Mouse (Mus musculus): ENCODE results near the gene Zfp773. TPM values are rescaled to one million over a fixed set of nuclear protein-coding genes. Genes with fewer than 3 reads are reported as not detected.
"Not testable (repeated sequence)": the region's sequence is repeated elsewhere in the genome, so short reads cannot be mapped to it uniquely, and the experiment has no call there.

The Zfp773 gene
- polyA plus RNA-seq (2016; fragmentation: Nextera tagmentation; extraction: Ambion mirVana) = 3.6 and 4.1 TPM in 2 replicates

DNA sequence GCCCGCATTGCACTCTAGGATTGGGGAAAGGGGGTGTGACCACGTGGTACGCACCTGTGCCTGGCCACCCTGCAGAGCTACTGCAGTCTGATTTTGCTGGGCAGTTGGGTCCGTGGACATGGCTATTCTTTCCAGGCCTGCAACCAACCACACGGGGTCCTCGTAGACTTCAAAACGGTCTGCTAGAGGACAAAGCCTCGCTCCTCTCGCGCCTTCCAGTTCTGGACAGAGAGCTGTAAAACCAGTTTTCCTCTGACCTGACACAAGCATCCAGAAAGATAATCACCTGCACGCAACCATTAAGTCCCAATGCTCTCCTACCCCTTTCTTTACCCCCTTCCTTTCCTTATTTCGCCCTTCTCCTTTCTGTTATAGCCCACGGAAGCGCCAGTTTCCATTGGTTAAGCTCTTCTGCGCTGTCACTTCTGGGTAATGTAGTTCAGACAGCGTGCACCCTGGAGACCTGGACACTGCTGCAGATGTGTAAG is at the start of gene Zfp773:
TSS of gene Zfp773 (minus strand) at position 377 of the 488 bp plus-strand sequence.
- peak; percentile 93 for ATAC-seq (ENCODE audit: insufficient number of reproducible peaks, insufficient read depth, low FRiP score, low TSS enrichment)
- Histone ChIP-seq H3K9ac (peak within 1 kb of the TSS; percentile 35), H3K4me1 (no peaks in the 10 kb centered on the region), H3K36me3 (0 out of 2 replicates have a peak, but pooled peaks cover 4% of the 10 kb centered on the region), H3K4me2 (replicated peaks) (peak within 1 kb of the TSS; percentile 47), H3K27ac (no peak within 1 kb of the TSS), H3K4me3 (peak within 1 kb of the TSS; percentile 44), H3K27me3 (no peaks in the 10 kb centered on the region), H3K9me3 (no peaks in the 10 kb centered on the region)
- 5% methylated on average over 16 of the region's 16 CpGs for WGBS

DNA sequence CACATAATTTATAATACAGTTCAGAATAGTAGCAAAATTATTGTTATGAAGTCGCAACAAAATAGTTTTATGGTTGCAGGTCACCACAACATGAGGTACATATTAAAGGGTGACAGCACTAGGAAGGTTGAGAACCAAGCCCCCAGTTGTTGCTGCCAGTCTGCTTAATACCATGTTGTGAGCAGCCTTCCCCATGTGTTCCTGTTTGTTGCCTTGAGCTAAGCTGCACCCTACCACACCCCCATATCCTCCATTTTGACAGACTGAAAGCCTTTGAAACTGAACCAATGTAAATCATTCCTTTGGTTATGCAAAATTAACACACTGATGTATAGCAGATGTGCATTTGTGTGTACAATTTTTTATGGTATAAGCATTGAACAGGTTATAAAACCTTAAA is 49.3 kb upstream of the Zfp773 start:
- WGBS = 70% methylated on average over 1 of the region's 1 CpGs
- ATAC-seq (ENCODE audit: insufficient number of reproducible peaks, insufficient read depth, low FRiP score, low TSS enrichment) = 0 out of 2 replicates have a peak, but pooled peaks have one; percentile 56

DNA sequence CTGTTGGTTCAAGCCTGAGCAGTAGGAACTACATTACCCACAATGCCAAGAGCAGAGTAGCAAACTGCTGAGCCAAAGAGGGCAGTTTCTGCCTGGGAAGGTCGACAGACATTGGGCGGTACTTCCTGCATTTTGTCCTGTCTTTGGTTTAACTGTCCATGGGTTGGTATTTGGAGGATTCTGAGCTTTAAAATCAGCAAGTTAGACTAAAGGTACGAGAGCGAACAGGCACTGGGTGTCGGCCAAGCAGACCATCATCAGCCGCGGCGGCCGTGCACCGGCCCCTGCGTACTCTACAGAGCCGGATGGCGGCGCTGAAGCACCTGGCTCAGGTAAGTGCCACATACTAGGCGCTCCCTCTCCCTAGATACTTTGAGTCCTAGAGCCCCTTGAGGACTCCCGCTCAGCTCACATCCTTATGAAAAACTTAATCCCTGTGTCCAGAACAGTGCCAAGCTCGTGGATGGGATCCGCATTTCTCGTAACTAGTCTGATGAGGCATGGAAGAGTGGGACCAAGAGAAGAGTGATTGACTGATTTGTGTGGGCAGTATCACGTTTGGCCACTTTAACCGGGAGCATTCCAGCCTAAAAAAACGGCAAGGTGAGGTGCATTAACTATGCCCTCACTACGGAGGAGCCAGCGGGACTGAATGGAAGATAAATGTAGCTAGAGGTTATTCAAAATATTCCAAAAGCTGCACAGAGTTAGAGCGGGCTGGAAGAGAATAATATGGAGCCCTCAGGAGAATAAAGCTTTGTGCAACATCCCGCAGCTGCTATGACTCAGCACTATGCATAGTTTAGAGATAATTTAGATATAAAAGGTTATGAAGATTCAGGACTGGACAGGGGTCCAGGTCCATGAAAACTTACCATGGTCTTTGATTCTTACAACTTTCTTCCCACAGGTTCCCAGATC is 34.9 kb upstream of the Zfp773 start, which contains the start of gene Zfp418:
TSS of gene Zfp418 (plus strand) at position 104 of the 921 bp plus-strand sequence.
- Histone ChIP-seq H3K4me1 (peaks cover 6% of the 10 kb centered on the region; the same call in 1 of the 2 replicates), H3K4me2 (replicated peaks) (peak within 1 kb of the TSS; percentile 62), H3K9me3 (no peaks in the 10 kb centered on the region), H3K36me3 (peaks cover 12% of the 10 kb centered on the region), H3K27me3 (no peaks in the 10 kb centered on the region), H3K9ac (peak within 1 kb of the TSS; percentile 69), H3K4me3 (peak within 1 kb of the TSS; percentile 62), H3K27ac (peak within 1 kb of the TSS; percentile 56)
- ATAC-seq (ENCODE audit: insufficient number of reproducible peaks, insufficient read depth, low FRiP score, low TSS enrichment) = peak; percentile 95
- under 1% methylated on average over 26 of the region's 26 CpGs for WGBS

More for the DNA sequence above, 49.3 kb upstream of the Zfp773 start:
- Histone ChIP-seq H3K9me3 (no peaks in the 10 kb centered on the region), H3K27me3 (no peaks in the 10 kb centered on the region), H3K4me2 (replicated peaks) (no peak overlapping the region), H3K4me3 (no peak overlapping the region), H3K36me3 (peaks cover 19% of the 10 kb centered on the region), H3K27ac (no peak overlapping the region), H3K9ac (no peak overlapping the region), H3K4me1 (no peaks in the 10 kb centered on the region)

DNA sequence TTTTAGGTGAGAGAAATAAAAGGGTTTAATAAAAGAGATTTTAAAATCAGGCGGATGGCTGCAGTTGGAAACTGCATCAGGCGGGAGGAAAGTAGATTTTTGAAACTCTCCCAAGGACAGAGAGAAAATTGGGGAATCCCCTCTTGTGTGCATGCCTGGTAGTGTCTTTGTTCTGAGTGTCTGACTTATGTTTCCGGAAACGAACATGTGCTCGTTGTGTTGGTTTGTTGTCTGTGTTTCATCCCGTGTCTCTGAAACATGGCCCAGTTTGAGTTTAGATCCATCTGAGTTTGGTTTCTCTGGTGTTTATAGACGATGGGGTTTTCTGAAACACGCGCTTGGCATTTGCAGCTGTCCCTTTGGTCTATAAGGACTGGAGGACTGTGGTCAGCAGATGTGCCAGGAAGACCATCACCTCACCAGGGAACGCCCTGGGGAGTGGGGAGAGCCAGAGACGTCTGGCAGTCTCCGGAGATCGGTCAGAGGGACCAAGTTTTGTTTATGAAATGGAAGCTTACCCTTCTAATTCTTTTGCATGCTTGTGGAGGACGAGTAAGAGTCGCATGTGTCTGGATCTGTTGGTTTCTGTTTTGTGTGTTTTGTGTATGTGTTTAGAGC is 9.5 kb upstream of the Zfp773 start:
- no peak for ATAC-seq (ENCODE audit: insufficient number of reproducible peaks, insufficient read depth, low FRiP score, low TSS enrichment)
- Histone ChIP-seq H3K9me3 (peaks cover 4% of the 10 kb centered on the region; the same call in 1 of the 2 replicates), H3K36me3 (no peaks in the 10 kb centered on the region), H3K27ac (no peak overlapping the region), H3K4me3 (no peak overlapping the region), H3K4me1 (no peaks in the 10 kb centered on the region), H3K9ac (no peak overlapping the region), H3K4me2 (replicated peaks) (no peak overlapping the region), H3K27me3 (no peaks in the 10 kb centered on the region)
- WGBS = 90% methylated on average over 15 of the region's 15 CpGs

DNA sequence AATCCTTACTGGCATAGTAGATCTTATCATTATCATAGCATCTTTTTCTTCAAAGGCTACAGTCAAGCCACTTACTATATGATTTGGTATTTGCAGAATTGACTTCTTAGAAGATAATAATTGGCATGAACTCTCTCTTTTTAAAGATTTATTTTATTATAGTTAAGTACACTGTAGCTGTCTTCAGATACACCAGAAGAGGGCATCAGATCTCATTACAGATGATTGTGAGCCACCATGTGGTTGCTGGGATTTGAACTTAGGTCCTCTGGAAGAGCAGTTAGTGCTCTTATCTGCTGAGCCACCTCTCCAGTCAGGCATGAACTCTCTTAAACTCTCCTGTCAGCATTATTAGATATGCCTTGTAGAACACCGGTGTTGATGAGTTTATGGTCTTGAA is 7.7 kb upstream of the Zfp773 start:
- H3K4me2 ChIP-seq (replicated peaks) = no peak overlapping the region
- H3K36me3 ChIP-seq = no peaks in the 10 kb centered on the region
- WGBS = 88% methylated on average over 1 of the region's 1 CpGs
- H3K9ac ChIP-seq = no peak overlapping the region
- H3K27ac ChIP-seq = no peak overlapping the region
- no peaks in the 10 kb centered on the region for H3K4me1 ChIP-seq
- no peak overlapping the region for H3K4me3 ChIP-seq
- ATAC-seq (ENCODE audit: insufficient number of reproducible peaks, insufficient read depth, low FRiP score, low TSS enrichment) = no peak
- no peaks in the 10 kb centered on the region for H3K27me3 ChIP-seq
- H3K9me3 ChIP-seq = peaks cover 4% of the 10 kb centered on the region; the same call in 1 of the 2 replicates

DNA sequence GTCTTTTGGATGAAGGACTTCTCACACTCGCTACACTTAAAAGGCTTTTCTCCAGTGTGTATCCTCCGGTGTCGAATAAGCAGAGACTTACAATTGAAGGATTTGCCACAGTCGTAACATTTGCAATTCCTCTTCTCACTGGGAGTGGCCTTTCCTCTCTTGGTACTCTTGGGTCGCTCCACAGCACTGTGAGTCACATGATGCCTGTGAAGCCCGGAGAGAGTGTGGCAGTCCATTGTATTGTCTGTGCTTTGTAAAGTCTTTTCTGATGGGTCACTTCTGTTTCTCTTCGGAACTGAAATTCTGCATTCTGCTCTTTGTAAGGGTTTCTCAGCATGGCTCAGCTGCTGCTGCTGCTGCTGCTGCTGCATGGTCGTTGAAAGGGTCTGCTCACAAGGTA is 3.8 kb downstream of the Zfp773 start:
- WGBS = 83% methylated on average over 8 of the region's 8 CpGs
- Histone ChIP-seq H3K27me3 (no peaks in the 10 kb centered on the region), H3K9me3 (no peaks in the 10 kb centered on the region), H3K4me2 (replicated peaks) (no peak overlapping the region), H3K4me3 (no peak overlapping the region), H3K9ac (no peak overlapping the region), H3K4me1 (no peaks in the 10 kb centered on the region), H3K27ac (no peak overlapping the region), H3K36me3 (0 out of 2 replicates have a peak, but pooled peaks cover 4% of the 10 kb centered on the region)
- ATAC-seq (ENCODE audit: insufficient number of reproducible peaks, insufficient read depth, low FRiP score, low TSS enrichment) = no peak

DNA sequence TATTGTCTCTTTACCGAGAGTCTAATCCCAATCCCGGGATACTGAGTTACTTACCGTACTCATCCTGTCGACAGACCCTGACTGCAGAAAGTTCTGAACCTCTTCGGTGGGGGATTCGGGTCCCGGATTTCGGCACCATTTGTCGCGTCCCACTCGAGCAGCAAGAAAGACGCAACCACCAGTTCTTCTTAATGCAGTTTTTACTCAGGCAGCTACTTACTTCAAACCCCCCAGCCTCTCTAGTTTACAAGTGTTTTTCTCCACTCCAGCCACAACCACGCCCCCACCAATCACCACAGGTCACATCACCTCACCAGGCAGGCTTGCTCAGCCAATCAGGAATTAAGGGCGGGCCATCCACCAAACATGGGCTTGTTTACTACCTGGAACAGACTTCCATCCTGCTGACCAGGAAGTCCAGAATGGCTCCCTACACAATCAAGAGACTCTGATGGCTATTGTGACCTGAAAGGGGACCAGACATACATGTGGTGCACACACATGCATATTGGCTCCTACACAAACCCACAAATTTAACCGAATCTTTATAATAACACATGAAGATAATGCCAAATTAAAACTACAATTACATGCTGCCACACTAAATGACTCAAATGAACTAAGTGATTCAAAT is 5.9 kb downstream of the Zfp773 start:
- H3K9me3 ChIP-seq; ATAC-seq (ENCODE audit: insufficient number of reproducible peaks, insufficient read depth, low FRiP score, low TSS enrichment); H3K9ac ChIP-seq; H3K36me3 ChIP-seq; H3K4me3 ChIP-seq; H3K4me1 ChIP-seq; H3K27me3 ChIP-seq; H3K4me2 ChIP-seq (replicated peaks); H3K27ac ChIP-seq: not testable (repeated sequence)
- WGBS = 93% methylated on average over 15 of the region's 15 CpGs

DNA sequence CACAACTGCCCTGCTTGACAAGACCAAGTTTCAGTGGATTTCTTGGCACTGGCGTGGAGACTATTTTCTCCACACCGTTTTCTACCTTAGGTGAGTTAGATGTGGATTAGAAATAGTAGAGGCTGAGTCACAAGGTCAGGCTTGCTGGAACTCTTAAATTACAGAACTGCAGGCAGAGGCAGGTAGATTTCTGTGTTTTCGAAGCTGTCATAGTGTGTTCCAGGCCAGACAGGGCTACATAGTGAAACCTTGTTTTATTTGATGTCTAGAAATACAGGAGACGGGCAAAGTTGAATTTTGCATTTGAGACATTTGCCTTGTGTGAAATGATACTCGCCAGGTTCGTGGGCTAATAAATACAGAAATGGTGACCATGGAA is 15.0 kb downstream of the Zfp773 start:
- Histone ChIP-seq H3K4me3 (peak overlapping the region; percentile 67), H3K27ac (no peak overlapping the region), H3K27me3 (no peaks in the 10 kb centered on the region), H3K9ac (no peak overlapping the region), H3K4me2 (replicated peaks) (peak overlapping the region; percentile 60), H3K9me3 (no peaks in the 10 kb centered on the region), H3K36me3 (peaks cover 18% of the 10 kb centered on the region; the same call in 1 of the 2 replicates), H3K4me1 (no peaks in the 10 kb centered on the region)
- 54% methylated on average over 6 of the region's 6 CpGs for WGBS
- no peak for ATAC-seq (ENCODE audit: insufficient number of reproducible peaks, insufficient read depth, low FRiP score, low TSS enrichment)

DNA sequence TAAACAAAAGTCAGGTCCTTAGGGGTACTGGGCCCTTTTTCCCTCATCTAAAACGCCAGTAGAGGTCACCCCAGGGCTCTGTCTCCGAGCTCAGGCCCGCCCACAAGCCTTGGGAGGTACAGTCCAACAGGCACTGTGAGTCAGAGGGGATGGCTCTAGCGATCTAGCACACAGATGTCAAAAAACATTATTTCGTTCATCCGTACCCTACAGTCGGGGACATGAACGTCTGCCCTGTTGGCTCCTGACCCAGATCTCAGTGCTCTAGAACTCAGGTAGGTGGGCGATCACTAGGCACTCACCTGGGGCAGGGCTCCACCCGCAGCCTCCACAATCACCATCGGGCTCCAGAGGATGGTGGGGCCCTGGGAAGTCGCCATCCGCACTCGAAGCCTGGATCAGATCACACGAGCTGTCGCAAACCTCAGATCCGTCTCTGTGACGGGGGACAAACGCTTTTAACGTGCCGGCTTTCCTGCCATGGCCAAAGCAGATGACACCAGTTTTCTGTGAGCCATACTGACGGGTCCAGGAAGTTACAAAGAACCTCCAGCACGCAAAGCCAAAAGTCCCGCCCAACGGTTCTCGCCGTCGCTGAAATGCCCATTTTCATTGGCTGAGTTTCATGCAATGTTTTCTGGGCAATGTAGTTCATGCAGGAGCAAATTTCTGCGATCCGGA is 15.5 kb downstream of the Zfp773 start, which contains the start of gene Zfp954:
TSS of gene Zfp954 (minus strand) at position 568 of the 681 bp plus-strand sequence.
- Histone ChIP-seq H3K4me2 (replicated peaks) (peak within 1 kb of the TSS; percentile 60), H3K4me1 (no peaks in the 10 kb centered on the region), H3K9ac (peak within 1 kb of the TSS; percentile 66), H3K4me3 (peak within 1 kb of the TSS; percentile 67), H3K27ac (0 out of 2 replicates have a peak within 1 kb of the TSS, but pooled peaks have one; percentile 20), H3K9me3 (no peaks in the 10 kb centered on the region), H3K27me3 (no peaks in the 10 kb centered on the region), H3K36me3 (peaks cover 23% of the 10 kb centered on the region)
- peak; percentile 86 for ATAC-seq (ENCODE audit: insufficient number of reproducible peaks, insufficient read depth, low FRiP score, low TSS enrichment)
- under 1% methylated on average over 30 of the region's 30 CpGs for WGBS

DNA sequence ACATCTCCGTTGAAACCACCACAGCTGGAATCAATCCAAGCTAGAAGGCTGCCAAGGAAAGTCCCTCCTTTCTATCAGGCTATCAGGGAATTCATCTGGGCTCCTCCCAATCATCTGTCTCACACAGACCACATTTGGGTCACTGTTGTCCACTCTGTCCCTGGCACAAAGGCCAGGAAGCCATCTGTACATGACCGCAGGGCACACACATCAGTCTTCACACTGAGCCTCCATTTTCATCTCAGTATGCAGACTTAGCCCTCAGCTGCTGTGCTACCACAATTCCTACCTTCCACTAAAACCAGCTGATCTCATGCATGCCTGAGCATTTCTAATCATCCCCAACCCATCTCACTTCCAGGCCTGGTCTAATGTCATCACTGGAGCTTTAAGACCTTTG is 18.1 kb downstream of the Zfp773 start:
- H3K27me3 ChIP-seq = no peaks in the 10 kb centered on the region
- no peak overlapping the region for H3K4me2 ChIP-seq (replicated peaks)
- no peaks in the 10 kb centered on the region for H3K4me1 ChIP-seq
- H3K36me3 ChIP-seq = peaks cover 39% of the 10 kb centered on the region
- no peak overlapping the region for H3K4me3 ChIP-seq
- WGBS = 85% methylated on average over 2 of the region's 2 CpGs
- no peak overlapping the region for H3K27ac ChIP-seq
- H3K9me3 ChIP-seq = no peaks in the 10 kb centered on the region
- H3K9ac ChIP-seq = no peak overlapping the region
- ATAC-seq (ENCODE audit: insufficient number of reproducible peaks, insufficient read depth, low FRiP score, low TSS enrichment) = no peak

DNA sequence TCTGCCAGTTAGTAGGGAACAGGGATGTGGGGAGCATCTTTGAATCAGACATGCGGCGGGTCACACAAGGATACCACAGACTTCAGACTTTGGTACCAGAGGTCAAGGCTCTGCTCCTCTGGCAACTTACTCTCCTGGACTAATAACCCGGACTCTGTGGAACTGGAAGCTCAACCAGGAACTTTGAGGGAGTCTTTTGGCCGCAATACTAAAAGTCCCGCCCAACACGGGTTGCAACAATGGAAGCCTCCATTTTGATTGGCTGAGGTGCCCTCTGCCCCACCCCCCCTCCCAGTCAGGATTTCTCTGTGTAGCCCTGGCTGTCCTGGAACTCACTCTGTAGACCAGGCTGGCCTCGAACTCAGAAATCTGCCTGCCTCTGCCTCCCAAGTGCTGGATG is 28.1 kb downstream of the Zfp773 start:
- H3K27ac ChIP-seq = no peak overlapping the region
- no peak overlapping the region for H3K4me2 ChIP-seq (replicated peaks)
- ATAC-seq (ENCODE audit: insufficient number of reproducible peaks, insufficient read depth, low FRiP score, low TSS enrichment) = no peak
- no peaks in the 10 kb centered on the region for H3K4me1 ChIP-seq
- H3K4me3 ChIP-seq = no peak overlapping the region
- no peaks in the 10 kb centered on the region for H3K9me3 ChIP-seq
- H3K36me3 ChIP-seq = no peaks in the 10 kb centered on the region; the same call in 1 of the 2 replicates
- no peaks in the 10 kb centered on the region for H3K27me3 ChIP-seq
- H3K9ac ChIP-seq = no peak overlapping the region
- WGBS = 91% methylated on average over 7 of the region's 7 CpGs

All from embryonic facial prominence, embryonic 12.5 days (tissue).